Mouse (Mus musculus) frontal cortex, adult (tissue): ENCODE measurements around the gene App.

Source experiments
- ATAC-seq: cut with Nextera tagmentation; 2 replicates; pipeline ENCODE4 v1.9.2; 2017; ENCODE audit warnings: mild to moderate bottlenecking, moderate library complexity, mixed read lengths; ENCODE audit not compliant: low TSS enrichment

Gene App

DNA sequence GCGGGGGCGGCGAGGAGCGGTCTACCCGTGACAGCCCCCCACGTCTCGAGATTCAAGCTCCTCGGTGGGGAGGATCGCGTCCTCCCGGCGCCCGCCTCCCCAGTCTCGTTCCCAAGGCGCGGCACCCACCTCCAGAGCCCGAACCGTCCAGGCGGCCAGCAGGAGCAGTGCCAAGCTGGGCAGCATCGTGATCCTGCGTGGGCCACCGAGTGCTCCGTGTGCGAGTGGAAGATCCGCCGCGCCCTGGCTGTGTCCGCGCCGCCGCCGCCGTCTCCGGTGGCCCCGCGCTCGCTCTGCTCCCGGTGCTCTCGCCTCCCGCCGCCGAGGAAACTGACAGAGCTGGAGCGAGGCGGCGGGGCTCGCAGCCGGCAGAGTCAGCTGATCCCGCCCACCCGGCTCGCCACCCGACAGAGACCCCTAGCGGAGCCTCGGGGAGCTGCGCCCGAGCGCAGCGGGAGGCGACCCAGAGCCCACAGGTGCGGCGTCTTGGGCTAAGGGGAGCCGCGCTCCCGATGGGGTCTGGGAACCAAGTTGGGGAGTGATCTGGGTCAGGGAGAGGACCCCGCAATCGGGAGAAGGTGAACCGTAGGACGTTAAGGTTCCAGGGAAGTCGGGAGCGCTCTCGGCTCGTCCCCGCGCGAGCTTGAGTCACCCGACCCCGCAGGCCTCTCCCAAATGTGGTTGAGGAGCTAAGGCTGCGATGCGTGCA lies at the start of gene App:
Gene App (minus strand): TSS at position 394 of the 709 bp plus-strand sequence.
- peak; percentile 73 for ATAC-seq

DNA sequence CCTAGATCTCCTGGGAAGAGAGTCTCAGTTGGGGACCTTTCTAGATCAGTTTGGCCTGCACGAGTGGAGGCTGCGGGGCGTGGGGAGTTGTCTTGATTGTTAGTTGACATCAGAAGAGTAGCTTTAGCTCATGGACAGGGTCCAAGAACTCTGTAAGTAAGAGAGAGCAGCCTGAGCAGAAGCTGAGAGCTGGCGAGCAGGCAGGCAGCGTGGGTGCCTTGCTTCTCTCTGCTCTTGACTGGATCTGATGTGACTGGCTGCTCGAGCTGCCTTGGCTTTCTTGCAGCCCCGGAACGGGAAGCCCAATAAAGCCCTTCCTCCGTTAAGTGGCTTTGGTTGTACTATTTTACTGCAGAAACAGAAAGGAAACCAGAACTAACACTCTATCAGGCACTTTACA lies 42.3 kb upstream of the App start:
- peak; percentile 99 for ATAC-seq

DNA sequence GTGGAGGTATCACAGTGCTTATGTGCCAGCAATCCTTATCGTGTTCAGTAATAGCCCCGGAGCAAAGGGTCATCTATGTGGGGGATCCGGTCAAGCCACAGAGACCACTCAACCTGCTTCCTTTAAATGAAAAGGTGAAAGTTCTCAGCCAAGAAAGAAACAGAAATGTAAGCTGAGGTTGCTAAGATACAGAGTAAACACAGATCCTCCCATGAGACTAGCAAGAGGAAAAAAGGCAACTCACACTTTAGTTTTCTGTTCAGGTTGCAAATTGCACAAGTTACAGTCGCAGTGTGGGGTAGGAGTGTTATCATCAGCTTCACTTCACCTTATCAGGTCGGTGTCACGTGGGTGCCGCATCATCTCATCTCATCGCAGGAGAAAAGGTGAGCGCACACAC lies 41.6 kb upstream of the App start:
- 0 out of 2 replicates have a peak, but pooled peaks have one; percentile 29 for ATAC-seq

DNA sequence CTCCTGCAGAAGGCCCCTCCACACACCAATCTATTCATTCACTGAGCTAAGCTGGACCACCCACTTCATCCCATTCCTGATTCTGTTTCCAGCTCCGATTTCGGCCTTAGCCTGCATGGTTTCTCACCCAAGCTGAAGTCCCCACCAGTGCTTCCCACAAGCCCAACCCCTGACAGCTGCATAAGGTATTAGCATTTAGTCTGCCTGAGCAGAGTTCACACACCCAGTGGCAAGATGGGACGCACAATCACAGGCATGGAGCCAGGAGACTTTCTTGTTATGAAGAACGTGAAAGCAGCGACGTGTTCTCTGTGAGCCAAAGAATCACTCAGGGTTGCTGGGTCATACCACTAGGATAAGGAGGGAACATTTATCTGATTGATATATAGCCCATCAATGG lies 22.1 kb upstream of the App start:
- no peak for ATAC-seq

DNA sequence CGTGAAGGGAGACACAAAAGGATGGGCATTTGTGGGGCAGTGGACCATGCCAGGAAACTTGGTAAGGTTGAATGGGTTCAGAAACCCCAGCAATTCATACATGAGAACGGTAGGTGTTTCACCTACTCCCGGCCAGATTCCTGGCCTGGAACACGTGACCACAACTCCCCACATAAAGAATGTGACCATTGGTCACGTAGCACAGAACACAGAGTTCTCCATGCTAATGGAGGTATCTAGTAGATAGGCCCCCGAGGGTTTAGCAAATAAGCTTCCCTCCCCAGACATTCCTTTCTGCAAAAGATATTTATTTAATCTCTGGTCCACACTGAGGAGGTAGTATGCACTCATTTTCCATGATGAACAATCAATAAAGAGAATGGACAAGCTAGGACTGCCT lies 21.6 kb upstream of the App start:
- ATAC-seq = no peak

DNA sequence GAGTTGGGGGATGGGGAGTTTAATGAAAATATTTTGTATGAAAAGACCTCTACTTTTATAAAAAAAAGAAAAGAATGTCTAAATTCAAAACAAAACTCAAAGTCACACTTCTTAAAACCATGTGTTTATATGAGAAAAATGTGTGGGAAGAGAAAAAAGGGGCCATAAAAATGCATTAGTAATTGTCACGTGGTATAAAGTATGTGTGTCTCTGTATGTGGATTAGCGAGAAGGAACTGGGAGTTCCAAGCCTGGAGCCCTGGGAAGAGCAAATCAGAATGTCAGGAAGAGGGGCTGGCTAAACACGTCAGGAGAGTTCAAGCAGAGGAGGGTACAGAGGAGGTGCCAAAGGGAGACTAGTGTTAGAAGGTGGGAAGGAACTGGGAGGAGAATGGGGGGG lies 7.9 kb upstream of the App start:
- no peak for ATAC-seq

DNA sequence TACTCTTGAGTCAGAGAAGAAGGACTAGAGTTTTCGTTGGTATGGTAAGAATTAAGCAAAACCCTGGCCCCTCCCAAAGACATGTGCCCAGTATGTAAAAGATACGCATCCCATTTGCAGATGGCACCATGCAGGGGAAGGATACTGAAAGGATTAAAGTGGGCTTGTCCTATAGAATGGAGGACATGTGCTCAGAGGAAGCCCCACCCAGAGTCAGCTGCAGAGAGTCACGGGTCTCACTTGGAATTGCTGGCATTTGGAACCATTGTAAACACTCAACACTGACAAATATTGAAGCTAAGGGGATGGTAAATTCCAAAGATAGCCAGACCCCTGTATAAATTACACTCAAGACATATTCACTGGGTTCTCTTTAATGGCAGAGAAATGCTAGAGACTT lies 7.1 kb upstream of the App start:
- ATAC-seq = no peak

DNA sequence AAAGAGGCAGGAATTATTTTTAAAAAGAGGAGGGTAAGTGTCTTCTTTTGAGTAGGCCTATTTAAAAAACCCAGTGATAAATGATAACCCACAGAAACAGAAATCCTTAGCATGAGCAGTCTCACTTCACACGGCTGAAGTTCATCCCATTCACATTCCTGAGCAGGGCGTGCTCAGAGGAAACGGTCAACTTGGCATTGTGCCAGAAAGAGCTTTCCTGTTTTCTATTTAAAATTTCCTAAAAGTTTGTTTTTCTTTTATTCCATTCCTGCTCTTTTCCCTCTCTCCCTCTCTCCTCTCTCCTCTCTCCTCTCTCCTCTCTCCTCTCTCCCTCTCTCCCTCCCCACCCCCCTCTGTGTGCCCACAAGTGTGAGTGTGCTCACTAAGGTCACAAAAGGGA lies 3.1 kb upstream of the App start:
- ATAC-seq = no peak

DNA sequence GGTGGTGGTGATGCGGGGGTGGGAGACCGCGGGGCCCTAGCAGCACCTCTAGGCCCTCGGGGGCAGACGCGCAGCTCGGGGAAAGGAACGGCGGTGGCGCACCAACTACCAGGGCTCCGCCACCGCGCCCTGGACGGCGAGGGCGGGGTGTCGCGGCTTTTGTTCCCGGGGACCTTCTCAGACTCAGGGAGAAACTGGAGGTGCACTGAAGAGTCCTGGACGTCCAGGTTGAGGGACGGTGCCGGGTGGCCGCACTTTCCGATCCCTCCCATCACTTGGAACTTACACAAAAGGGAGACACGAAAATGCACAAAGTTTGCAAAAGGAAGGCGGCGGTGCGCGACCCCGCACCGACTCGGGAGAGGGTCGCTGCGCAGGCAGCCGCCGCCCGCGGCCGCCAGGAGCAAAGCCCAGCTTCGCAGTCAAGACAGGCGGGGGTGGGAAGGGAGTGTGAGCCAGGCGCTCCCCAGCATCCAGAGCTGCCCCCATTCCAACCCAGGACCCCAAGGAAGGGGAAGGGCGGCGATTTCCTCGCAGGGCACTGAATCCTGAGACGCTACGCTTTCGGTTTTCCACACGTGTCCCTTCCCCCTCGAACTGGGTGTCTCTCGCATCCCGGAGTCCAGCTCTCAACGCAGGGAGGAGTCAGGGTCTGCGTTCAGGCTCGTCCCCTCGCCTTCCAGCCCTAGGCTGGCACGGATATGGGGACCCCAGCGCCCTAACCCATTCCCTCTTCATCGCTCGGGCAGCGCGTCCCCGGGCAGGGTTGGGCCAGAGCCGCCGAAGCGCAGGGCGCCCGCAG lies 794 bp downstream of the App start:
- peak; percentile 20 for ATAC-seq

DNA sequence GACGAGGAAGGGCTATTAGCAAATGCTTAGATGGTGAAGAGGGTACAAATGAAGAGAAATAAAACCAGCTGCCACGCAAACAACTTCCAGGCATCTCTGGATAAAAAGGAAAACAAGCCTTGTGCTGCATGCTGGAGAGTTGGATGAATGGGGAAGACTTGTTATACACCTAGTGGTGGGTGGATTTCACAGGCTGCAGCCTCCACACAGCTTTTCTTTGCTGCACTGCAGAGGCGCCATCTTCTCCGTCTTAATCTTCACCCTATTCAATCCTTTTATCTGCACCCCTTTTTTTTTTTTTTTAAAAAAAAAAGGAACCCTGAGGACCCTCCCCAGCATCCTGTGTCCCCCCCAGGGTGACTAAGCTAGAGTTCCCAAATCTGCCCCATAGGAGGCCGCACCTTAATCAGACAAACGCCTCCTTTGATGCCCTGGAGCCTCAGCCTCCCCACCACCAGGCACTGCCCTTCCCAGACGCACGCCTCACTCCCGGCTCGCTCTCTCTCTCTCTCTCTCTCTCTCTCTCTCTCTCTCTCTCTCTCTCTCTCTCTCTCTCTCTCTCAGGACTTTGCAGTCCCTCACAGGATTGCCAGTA lies 1.5 kb downstream of the App start:
- peak; percentile 50 for ATAC-seq

DNA sequence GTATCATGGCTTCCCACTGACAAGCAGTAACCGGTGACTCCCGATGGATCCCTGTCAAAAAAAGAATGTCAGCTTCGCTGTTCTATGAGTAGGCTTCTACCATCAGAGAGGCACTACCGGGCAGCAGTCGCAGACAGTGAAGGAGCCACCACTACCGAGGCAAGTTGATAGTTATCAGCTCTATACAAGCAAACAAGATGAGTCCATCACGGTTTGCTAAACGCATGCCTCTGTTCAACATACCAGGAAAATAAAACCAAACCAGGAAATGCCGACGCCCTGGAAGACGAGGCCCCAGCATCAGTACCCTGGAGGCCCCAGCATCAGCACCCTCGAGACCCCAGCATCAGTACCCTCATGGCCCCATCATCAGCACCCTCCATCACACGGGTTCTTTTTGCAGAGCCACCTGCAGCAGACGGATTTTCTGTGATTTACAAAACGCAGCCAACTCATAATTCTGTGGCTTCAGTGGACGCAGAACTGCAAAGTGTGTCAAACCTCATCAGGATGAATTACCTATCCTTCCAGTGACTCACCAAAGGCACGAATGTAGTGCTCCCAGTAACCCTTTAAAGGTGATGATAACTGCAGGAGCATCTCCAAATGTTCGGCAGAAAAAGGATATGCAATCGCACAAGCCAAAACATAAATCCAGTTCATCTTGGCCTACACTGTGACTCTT lies 2.6 kb downstream of the App start:
- no peak for ATAC-seq

DNA sequence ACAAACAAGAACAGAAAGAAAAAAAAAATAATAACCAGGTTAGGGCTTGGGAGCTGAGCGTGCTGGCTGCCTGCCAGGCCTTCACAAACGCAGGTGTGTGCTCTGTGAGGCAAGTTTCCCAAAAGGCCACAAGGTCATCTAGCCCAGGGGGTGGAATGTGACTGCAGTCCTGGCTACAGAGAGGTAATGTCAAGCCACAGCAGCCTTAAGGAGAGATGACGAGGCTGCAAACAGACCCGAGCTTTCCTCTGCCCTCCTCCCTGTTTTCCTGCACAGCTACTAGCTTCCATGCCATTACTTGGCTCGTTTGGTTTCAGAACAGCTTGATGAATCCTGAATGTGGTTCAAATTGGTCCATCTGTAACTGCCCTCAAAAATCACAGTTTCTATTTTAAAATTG lies 4.7 kb downstream of the App start:
- ATAC-seq = no peak

DNA sequence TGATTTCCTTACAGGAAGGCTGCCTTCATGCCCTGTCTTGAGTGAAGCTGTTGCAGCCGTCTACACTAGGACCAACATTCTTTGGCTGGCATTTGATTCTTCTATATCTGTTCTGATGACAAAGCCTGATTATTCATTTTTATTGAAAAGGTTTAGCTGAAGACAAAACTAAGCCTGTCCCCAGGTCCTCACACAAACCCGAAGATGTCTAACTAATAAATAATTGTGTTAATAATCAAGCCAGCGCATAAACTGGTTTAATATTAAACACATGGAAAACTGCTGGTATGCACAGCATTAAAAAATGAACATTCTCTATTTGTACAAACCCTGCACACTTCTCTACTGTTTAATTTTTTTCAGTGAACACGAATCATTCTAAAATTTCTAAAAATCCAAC lies 7.4 kb downstream of the App start:
- ATAC-seq = no peak

DNA sequence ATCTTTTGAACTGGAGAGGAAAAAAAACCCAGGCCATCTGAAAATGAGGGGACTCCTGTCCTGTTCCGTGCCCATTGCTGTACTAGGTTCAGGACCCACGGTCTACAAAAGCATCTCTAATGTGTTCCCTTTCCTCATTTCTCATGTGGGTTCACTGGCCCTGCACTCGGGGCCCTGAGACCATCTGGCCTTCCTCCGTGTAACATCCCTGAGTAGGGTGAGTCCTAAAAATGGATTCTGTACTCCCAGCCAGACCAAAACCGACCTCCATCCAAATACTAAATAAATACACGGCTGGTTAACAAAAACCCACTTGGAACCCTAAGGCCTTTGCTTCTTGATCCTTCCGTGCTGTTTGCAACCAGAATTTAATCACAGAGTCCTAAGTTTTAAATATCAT lies 7.9 kb downstream of the App start:
- ATAC-seq = no peak

DNA sequence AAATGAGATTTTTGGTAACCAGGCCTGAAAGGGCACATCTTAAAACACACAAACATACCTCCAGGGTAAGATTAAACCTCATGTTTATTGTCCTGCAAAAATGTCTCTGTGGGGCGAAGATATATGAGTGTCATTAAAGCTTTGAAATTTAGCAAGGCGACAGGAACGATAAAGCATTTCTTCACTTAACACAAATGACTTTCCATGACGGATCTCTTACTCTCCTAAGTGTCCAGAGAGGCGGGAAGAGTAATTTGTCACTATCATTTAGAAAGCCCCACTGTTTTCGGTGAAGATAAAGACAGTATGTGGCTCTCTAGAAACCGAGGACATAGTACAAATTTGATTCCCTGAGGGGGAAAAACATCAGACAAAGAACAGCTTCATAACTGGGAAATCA lies 8.4 kb downstream of the App start:
- ATAC-seq = no peak

DNA sequence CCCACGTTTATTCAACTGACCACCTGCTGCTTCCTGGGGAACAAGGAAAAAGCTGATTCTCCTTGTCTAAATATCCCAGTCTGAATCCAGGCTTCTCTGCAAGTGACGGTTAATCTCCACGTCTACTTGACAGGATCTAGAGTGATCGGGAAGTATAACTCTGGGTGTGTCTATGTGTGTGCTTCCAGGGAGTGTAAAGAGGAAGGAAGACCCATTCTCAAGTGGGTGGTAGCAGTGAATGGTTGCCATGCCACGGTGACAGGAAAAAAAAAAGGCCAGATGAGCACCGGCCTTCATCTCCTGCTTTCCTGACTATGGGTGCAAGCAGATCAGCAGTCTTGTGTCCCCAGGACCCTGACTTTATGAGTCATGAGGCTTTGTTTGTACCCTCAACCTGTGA lies 10.8 kb downstream of the App start:
- ATAC-seq = no peak

DNA sequence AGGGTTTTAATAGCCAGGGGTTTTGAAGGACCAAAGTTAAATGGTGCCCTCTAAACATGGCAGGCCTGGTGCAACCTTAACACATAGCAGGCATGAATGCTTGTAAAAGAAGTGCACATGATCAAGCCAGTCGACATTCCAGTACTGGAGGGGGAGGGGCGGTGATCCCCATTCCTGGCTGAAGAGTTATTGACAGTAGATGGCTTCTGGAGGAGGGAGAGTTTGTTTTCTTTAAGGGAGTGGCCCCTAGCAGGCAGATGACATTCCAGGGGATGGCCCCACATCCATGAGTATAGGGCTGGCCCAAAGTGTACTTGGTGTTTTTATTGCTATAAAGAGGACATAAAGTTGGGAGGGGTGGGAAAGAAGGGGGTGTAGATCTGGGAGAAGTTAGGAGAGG lies 13.4 kb downstream of the App start:
- no peak for ATAC-seq

DNA sequence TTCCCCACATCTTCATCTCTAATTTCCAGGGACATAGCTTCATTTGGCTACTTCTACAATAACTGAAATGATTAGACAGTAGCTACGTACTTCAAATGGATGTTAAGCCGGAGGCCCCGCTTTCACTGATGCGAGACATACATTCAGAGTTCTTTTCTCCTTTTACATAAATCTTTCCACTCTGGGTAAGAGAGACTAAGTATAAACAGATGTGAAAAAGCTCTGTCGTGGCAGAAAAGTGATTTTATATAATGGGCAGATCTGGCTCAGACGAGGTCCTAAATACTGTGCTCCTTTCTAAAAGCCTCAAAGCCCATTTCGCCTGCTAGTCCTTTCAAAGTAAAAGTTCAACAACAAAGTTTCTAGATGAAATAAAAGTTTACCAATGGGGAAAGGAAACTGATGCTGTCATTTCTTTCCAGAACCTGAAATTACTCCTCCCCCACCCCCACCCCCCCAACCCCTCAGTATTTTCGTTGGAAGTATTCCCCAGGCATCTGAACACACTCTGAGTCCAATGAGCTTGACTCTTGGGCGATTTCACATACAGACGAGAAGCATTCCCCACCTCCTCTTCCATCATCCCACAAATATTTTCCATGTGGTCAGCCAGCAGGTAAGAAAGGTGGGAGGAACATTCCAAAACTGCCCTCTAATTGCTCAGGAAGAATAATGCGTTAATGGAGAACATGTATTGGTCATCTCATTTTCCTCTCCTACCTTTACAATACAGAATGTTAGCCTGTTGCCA lies 15.6 kb downstream of the App start:
- ATAC-seq = peak; percentile 41; the same call in 1 of the 2 replicates

DNA sequence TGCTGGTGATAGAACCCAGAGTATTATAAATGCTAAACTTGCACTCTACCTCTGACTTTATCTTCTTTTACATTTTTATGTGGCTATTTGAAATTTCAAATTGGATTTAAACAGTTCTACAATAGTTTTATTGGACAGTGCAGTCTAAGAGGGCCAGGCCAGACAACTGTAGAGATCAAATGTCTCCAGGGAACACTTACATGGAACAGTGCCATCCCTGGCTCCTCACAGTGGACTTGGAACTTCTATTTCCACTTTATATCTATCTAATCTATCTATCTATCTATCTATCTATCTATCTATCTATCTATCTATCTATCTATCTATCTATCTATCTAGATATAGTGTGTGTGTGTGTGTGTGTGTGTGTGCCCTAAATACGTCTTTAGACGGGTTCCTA lies 16.4 kb downstream of the App start:
- ATAC-seq = no peak

DNA sequence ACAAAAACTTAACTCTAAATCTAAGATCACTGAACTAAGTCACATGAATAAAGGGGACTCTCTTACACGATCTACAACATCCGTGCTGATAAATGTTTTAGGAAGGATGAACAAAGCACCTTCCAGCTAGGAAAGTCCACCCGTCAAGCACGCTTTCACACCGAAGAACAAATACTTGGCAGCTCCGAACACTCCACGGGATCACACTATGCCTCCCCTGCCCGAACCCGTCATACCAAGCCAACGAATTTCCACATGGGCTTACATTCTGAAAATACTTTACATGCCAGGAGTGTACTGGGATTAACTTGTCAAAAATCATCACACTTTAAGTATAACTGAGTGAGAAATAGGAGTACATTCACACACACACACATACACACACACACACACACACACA lies 17.7 kb downstream of the App start:
- no peak for ATAC-seq

DNA sequence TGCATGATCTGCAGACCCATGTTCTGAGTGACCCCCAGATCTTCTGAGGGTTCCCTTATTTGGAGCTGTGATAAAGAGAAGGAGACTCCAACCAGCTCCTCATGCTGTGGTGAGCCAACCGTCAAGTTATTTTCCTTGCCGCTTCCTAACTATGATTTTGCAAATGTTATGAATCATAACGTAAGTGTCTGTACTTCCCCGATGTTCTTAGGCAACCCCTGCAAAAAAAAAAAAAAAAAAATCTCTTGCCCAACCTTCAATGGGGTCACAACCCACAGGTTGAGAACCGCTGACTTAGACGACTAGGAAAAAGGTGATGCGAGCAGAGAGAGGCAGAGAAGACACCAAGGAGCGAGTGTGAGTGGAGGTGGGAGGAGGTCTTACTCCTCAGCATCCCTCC lies 21.1 kb downstream of the App start:
- peak; percentile 31; the same call in 1 of the 2 replicates for ATAC-seq

DNA sequence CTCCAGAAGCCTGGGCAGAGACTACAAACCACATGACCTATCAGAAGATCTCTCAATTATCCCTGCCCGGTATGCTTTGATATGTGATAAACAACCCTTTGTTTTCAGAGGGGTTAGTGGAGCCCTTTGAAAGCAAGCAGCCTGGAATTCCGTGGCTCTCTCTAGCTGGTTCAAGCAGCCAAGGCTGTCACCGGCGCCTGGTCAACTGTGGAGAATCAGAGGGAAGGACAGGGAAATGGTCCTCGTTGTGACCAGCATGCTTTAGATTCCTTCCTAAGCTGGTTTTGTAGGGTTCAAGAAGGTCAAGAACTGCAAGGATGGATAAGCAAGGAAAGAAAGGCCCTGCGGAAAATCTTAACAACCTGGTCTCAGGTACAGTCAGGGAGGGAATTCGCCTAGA lies 21.9 kb downstream of the App start:
- ATAC-seq = peak; percentile 20; the same call in 1 of the 2 replicates
